Mouse (Mus musculus): ENCODE results near the gene Gmcl1.

Gene Gmcl1

GRCm38 (mm10) chr6:86660161-86660877, 72.9 kb downstream of the Gmcl1 start:
- no peak for DNase-seq (ENCODE audit: low spot score)

GRCm38 (mm10) chr6:86658501-86658900, 74.7 kb downstream of the Gmcl1 start:
- no peak for DNase-seq (ENCODE audit: low spot score)

- no peak for DNase-seq (ENCODE audit: low spot score)
These were observed 78.8 kb downstream of the Gmcl1 start for GRCm38 (mm10) chr6:86654270-86654916.

GRCm38 (mm10) chr6:86653026-86653425, 80.2 kb downstream of the Gmcl1 start:
- DNase-seq (ENCODE audit: low spot score), result no peak

GRCm38 (mm10) chr6:86646143-86646542, 87.0 kb downstream of the Gmcl1 start:
- DNase-seq (ENCODE audit: low spot score), result no peak

- no peak for DNase-seq (ENCODE audit: low spot score)
These were observed 87.6 kb downstream of the Gmcl1 start for GRCm38 (mm10) chr6:86645551-86645950.

- no peak for DNase-seq (ENCODE audit: low spot score)
These were observed 88.3 kb downstream of the Gmcl1 start for GRCm38 (mm10) chr6:86644775-86645400.
